Mouse (Mus musculus): ENCODE measurements around the gene Serpinb2.

- no peak for TF ChIP-seq POLR2A (IDR thresholded peaks at IDR 0.05; ENCODE audit: low read depth, low read length)
- no peak for TF ChIP-seq CTCF (IDR thresholded peaks at IDR 0.05; ENCODE audit: extremely low read depth, insufficient read depth, insufficient read length, insufficient replicate concordance)
Observed at GRCm38 (mm10) chr1:107533736-107534135, 22.5 kb downstream of the Serpinb2 start.
